Mouse (Mus musculus) yolk sac, embryonic 10.5 days (tissue): ENCODE data around the gene Utp6.

ENCODE experiments used
- DNase-seq: peaks from one replicate; pipeline ENCODE4 v3.0.0-alpha.2; 2017; ENCODE audit warnings: low spot score

Utp6 gene

DNA sequence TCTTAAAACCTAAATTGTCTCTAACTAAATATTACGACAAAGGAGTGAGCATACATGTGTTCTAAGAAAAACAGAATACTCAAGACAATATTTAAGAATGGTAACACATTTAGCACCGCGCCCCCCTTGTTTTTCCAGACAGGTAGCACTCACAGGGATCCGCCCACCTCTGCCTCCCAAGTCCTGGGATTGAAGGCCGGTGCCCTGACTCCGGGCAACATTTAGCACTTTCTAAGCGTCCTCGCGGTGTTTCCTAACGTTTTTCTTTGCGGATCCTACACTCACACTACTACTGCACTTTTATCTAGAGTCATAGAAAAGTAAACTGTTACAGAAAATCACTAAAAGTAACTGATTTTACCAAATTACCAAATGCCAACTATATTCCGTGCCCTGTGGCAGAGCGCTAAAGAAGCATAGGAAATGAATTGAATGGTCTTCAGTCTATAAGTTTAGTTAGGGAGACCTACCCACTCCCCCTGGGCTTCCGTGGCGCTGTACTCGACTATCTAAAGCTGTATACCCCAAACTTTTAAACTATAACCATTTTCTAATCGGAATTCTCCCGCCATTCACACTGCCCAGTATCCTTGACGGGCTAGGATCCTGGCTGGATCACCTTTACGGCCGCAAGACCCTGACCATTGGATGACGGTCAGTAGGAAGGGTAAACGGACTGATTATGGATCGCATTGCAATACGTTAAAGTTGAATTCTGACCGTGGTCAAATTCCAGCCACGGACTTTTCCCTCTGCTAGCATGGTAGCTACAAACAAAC lies 655 bp downstream of the Utp6 start:
- DNase-seq: no peak

DNA sequence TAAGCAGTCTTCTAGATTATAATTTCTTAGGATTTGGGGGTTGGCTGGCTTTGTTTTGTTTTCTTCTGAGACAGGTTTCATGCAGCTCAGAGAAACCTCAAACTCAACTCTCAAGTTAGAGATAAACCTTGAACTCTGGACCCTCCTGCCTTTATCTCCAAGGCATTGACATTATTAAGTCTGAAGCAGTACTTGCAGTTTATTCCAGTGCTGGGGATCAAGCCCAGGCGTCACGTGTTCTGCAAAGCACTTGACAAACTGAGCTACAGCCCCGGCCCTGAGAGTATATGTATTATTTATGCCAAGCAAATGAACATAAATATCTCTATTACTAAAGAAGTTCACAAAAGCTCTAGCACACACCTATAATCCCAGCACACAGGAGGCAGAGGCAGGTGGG lies 14.9 kb downstream of the Utp6 start:
- DNase-seq: peak; percentile 23

DNA sequence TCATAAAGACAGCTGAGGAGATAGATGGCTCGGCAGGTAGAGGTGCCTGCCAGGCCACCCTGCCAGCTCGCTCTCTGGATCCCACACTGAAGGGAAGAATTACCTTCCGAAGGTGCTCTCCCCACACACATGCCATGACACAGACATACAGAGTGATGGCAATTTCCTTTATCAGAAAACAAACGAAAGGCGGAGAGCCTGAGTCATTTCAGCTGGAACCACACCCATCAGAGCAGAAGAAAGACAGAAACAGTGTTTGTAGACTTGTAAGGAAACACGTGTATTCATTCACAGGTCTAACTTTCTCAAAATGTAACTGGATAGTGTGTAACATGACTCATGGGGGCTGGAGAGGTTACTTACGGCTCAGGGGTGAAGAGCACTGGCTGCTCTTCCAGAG lies 18.6 kb downstream of the Utp6 start:
- no peak for DNase-seq

DNA sequence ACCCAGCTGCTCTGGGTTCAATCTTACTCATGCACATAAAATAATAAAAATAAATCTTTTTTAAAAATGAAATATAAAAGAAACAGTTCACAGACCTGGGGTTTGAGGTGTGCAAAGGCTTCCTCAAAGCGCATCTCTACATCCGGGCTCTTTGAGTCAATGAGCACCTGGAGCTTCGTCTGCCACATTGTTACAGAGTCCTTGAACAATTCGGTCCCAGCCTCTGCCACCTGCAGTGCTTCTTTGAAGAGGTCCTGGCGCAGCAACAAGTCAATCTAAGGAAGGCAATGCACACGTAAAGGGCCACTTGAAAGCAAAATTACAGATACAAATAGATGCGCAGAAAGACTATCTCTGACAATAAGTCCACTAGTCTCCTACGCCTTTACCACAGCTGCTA lies 19.1 kb downstream of the Utp6 start:
- no peak for DNase-seq

DNA sequence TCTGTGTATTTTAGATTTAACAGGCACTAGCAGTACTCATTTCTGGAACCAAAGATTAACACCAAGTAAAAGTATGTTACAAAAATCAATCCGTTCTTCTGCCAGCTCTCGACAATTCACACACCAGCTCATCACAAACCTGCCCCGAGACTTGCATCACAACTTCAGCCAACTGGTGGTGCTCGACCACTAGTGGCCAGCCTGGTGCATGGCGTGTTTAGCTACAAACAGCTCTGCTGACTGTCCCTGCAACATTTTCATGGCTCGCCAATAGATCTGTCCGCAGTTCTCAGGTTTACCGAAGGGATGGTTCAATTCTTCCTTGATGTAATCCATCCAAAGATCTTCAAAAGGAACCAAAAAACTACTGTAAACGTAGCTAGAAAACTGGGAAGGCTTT lies 26.4 kb downstream of the Utp6 start:
- DNase-seq: no peak

DNA sequence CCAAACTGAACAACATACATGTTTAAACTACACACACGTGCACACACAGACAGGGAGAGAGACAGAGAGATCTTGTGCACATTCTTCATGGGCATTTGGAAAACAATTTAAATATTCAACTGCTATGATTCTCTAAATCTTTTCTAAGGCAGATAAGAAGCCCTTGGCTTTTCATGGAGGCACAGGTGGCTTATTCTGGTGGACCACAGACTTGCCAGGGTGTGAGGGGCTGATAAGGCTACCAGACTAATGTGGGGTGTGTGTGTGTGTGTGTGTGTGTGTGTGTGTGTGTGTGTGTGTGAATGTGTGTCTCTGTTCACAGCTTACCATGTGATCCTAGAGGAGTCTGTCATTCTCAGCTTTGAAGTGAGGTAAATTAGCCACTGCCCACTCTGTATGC lies 39.4 kb downstream of the Utp6 start:
- DNase-seq: no peak

DNA sequence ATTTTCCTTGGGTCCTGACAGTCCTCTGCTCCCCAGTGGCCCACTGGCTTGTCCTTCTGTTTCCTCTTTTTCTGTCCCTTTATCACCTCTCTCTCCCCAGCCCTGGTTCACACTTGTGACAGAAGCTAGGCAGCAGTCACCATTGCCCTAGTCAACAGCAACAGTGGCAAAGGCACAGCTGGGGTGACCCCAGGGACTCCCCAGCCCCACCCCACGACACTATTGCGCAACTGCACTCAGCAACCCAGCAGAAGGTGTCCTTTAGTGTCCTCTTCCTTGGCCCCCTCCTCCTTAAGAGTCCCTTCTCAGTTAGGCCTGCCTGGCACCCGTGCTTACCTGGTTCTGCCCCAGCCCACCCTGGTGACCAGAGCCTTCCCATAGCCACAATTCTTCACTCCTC lies 40.0 kb downstream of the Utp6 start:
- no peak for DNase-seq

DNA sequence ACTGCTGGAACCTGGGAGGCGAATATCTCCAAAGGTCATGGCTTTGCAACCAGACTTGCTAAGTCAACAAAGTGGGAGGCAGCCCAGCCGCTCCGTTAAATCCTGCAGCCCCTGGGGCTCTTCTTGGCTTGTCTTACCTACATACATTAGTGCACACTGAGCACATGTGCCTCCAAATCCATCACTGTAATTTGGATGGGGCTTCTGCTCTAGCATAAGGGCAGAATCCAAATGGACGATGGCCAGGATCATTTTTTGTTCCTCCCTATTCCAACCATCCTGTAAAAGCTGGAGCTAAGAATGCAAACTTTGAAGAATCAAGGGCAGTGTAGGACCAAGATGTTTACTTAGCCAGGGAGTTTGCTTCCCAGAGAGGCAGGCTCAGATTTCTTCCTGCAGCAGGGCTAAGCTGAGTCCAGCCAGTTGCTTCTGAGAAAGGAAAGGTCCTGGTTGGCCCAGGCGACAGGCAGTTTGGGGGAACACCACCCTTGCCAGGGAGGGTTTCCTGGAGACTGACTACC lies 41.6 kb downstream of the Utp6 start:
- peak; percentile 21 for DNase-seq

DNA sequence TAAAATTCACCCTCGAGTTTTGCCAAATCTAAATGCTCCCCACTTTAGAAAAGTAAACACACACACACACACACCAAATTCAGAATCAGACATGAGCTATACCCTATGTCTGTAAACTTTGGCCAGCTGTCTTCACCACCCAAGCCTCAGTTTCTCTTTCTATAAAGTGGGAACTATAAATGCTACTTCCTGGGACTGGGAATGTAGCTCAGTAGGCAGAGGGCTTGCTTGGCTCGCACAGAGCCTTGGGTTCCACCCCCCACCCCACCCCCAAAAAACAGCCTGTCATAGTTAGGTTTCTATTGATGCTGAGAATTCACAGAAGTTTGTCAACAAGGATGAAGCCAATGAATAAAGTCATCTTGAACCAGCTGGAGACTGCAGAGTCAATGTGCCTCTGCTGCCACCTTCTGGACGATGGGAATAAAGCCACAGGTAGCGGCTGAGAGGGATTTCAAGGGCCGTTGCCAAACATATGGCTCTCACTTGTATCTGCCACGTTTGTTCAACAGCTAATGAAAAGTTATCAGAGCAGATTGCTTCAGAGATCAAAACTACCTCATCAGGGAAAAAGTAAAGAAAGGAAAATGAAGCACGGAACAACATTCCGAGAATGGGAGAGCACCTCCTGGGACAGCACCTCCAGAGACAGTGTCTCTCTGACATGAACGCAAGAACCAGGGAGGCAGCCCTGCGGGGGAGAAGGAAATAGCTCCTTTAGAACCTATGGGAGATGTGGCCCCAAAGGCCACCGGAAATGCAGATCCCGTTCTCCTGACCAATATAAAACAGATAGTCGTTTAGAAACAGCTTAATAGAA lies 42.3 kb downstream of the Utp6 start:
- DNase-seq: peak; percentile 70

DNA sequence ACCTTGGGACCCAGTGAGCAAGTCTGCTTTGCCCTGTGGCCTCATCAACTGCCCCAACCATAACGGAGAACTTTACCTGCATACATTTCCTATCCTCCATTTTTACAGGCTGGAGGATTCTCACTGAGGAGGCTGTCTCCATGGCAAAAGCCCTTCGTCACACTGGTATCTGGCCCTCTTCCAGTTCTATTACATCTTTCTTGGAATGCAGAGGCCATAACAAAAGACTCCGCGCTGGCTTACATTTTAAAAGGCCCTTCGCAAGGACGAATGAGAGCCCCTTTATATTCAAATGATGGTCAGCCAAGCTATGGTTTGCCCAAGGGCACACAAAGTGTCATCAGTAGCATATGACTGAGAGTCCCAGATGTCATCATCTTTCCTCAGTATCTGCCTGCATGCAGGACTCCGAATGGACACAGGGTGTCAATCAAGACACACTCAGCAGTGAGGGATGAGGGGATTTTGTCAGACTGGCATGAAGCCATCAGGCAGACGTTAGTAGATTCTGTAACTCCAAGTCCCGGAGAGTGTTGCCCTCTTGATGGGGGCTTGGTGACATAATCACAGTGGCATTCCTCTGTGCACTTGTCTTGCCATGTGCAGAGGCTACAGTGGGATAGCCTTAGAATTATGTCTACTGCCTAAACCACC lies 46.4 kb downstream of the Utp6 start:
- DNase-seq: no peak

DNA sequence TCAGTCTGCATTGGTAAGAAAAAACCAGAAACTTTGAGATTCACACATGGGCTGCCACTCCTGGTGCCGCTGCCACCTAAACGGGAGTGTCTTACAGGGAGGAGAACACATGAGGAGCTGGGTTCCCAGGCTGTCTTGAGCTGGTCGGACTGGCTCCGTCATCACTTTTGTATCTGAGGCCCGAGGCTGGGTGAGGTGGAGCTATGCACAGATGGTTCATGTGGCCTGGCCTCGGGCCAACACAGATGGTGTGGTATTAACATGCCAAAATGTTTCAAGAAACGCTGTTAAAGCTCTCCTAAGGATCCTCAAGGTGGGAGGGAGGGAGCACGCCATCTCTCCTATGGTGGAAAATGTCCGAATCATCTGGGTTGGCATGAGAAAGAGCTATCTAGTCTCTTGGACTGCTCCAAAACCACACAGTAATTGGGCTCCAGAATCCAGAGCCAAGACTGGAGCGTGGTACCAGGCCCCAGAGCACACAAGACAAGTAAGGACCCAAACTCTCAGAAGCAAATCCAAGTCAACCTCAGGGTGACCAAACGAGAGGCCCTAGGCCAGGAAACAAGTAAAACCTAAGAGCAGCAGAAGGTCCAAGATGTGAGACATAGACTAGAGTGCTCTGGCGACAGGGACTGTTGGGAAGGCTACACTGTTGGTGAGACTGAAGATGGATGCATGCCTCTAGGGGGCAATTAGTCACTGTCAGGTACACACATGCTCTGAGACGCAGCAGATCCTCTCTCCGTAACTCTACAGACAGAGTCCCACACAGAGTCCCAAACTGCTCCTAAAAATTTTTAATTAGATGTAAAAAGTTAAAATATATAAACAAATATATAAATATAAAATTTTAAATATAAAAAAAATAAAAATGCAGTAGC lies 53.3 kb downstream of the Utp6 start:
- no peak for DNase-seq

DNA sequence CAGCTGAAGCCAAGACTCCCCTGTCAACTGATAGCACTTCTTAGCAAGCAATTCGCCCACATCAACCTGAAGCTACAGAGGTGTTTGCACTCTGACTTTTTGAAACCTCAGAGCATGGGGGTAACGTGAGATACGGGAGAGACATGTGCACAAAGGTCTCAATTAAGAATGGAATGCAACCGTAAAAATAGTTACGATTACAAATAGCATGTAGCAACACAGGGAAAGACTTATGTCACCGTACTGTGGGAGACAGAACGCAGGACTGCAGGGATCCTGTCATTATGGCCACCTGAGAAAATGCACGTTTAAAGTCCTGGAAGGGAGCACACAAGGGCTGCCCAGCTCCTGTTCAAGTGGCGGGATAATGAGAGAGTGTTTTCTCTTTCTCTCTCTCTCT lies 55.3 kb downstream of the Utp6 start:
- DNase-seq: no peak

DNA sequence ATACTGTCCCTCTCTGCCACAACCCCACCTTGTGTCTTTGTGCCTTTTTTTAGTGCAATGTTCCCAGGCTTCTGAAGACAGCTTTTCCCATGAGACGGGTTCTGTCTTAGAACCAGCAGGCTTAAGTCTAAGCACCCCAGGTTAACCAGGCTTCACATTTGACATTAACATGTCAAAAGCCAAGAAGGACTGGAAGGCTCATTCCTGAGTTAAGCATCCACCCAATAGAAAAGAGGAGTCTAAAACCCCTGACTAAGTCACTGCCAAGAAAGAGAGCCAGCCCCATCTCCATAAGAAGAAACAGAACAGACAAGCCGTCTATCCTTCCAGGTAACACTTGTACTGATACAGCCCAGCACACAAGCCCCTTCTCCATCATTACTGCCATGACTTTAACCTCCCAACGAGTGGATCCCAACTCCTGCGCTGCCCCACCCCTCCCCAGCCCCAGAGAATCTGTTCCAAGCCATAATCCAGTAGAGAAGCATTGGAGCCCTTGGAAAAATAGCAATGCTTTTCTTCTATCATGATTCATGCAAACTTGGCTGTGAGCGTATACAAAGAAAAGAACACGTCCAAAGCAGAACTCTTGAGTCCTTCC lies 59.2 kb downstream of the Utp6 start:
- DNase-seq: no peak

DNA sequence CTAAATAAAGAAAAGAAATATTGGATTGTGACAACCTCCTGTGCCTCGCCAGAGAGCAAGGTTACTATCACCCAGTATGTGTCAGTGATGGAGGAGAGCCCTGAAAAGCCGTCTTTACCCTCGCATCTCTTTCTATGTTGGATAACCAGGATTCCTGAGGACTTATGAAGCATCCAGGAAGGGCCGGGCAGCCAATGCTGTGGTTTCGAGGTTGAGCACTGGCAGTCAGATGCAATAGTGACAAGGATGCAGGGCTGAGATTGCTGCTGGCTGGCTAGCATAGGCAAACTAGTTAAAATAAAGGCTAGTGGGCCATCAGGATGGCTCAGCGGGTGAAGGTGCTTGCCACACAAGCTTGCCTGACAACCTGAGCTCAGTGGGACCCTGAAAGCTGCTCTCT lies 61.0 kb downstream of the Utp6 start:
- DNase-seq: no peak

DNA sequence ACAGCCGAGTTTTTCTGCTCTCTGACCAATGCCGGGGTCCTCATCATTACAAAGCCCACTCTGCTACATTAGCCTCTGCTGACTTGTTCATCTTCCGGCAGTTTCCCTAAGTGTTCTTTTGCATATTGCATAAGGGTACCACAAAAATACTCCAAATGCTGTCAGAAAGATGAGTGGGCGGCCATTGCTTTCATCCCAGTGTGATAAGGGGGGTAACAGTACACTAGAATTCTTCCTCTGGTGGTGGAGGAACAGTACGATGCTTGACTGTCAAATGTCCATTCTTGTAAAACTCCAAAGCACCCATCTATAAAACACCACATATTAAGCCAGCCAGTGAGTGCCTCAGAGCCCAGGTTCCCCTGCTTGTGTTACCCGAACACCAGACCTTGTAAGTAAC lies 69.9 kb downstream of the Utp6 start:
- DNase-seq: no peak

DNA sequence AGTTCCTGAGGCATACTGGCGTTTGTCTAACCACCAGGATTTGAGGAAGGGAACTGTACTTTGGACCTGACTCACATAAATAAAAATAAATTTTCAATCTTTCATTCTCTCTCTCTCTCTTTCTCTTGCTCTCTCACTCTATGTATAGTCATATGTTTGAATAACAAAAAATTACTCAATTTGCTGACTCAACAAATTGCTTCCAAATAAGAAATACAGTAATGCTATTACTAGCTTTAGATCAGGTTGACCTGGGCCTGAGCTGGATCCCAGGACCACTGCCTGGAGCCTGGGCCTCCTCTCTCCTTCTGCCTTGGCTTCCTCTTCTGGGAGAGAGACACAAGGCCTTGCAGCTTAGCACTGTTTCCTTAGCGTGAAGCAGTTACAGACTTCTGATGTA lies 71.4 kb downstream of the Utp6 start:
- no peak for DNase-seq

DNA sequence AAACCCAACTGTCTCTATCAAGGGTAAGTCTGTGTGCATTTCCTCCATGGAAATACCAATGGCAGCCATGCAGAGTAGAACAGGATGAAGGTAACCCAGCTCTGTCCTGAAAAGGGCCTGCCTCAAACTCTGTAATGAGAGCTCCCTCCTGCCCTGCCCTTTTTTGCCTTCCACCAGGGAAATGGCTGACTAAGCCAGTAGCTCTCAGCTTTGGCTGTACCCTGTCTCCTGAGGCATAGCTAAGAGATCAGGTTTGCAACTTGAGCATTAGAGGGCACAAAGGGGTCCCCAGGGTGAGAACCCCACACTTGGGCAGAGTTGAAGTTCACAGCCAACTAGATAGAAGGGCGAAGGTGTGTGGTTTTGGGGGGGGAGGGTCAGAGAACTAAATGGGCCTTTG lies 75.2 kb downstream of the Utp6 start:
- no peak for DNase-seq

DNA sequence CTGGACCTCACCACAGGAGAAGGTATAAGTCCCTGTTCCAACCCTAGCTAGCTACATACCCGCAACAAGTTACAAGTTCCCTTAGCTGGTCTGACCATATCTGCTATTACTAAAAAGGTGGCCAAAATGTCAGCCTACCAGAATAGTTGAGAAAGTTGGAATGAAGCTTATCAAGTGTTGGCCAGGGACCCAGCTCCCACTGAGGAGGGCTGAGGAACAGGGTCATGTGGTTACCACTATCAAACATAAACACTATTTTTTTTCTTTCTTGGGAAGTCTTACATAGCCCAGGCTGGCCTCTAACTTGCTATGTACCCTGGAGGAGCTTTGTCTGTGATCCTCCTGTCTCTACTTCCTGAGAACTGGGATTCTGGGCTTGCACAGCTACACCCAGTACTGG lies 75.8 kb downstream of the Utp6 start:
- DNase-seq: no peak

DNA sequence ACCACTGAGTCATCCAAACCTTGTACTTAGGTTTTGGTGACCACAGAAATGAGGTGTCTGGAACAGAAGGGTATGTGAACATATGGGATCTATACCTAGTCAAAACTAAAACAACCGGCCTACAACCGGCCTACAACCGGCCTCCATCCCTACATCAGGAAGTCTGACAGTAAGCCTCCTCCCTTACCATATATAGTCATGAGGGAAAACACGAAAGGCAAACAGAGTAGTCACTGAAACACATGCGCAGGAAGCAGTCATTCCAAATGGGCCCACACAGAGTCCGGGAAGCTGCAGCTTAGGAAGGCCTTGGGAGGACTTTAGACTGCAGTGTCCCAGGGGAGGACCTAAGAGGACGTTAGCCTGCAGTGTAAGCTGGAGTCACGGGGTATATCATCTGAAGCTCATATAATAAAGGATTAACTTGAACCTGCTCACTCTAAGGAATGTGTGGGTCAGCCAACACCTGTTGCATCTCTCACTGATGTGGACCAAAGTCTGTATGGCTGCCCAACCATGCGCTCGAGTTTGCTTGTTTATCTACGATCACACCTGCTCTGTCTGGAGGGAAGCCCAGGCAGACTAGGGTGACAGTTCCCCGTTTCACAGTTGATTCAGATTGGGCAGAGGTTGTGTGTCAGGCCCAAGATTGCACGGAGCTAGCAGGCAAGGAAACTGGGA lies 76.3 kb downstream of the Utp6 start:
- DNase-seq: peak; percentile 14

DNA sequence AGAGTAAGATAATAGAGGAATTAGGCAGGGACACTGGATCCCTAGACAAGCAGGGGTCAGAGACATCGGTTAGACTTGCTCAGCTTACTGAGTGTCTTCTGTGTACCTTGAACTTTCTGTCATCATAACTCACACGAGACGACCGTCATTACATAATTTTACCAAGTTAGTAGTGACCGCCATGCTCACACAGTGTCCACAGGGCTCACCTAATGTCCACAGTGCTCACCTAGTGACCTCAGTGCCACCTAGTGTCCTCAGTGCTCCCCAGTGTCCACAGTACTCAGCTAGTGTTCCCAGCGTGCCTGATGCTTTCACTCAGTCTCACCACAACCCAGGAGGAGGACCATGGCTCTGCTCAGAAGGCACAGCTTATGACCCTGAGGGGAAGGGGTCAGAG lies 77.4 kb downstream of the Utp6 start:
- DNase-seq: no peak
